Mouse (Mus musculus) forebrain, embryonic 10.5 days (tissue): Measurements from ENCODE around the gene Plcxd2. TPM values are rescaled to one million over a fixed set of nuclear protein-coding genes. Genes with fewer than 3 reads are reported as not detected.

Source experiments
- DNase-seq: peaks from one replicate; pipeline ENCODE4 v3.0.0-alpha.2; 2017; ENCODE audit warnings: low spot score; ENCODE audit errors: extremely low spot score
- H3K27ac ChIP-seq: fragments of 300-500 bp; sonication (generic); 2 replicates; pipeline ENCODE4 v1.5.1; 2016; ENCODE audit warnings: mild to moderate bottlenecking
- H3K27me3 ChIP-seq: fragments of 300-500 bp; sonication (generic); 2 replicates; pipeline ENCODE4 v1.6.1; 2016; ENCODE audit warnings: mild to moderate bottlenecking; ENCODE audit not compliant: poor library complexity, severe bottlenecking
- H3K36me3 ChIP-seq: fragments of 300-500 bp; sonication (generic); replicated peaks from 2 replicates; pipeline ENCODE4 v1.6.1; 2016; ENCODE audit warnings: mild to moderate bottlenecking, moderate library complexity
- H3K4me1 ChIP-seq: fragments of 300-500 bp; sonication (generic); 2 replicates; pipeline ENCODE4 v1.6.1; 2016
- H3K4me3 ChIP-seq: fragments of 300-500 bp; sonication (generic); 2 replicates; pipeline ENCODE4 v1.5.1; 2016; ENCODE audit warnings: mild to moderate bottlenecking, moderate library complexity
- H3K9me3 ChIP-seq: fragments of 300-500 bp; sonication (generic); 2 replicates; pipeline ENCODE4 v1.6.1; 2016; ENCODE audit warnings: mild to moderate bottlenecking, moderate library complexity
- WGBS: fragments of 180-500 bp; shearing (Covaris S2); methylation state at CpG from one replicate; pipeline ENCODE4 v1.1.7; 2016; 5-methylcytosine and 5-hydroxymethylcytosine counted together
- polyA plus RNA-seq: library from polyadenylated mRNA; unstranded; fragments of >200 nt; fragmentation: Nextera tagmentation; extraction: Ambion mirVana; gene quantifications from 2 replicates; pipeline ENCODE4 v1.2.1, GENCODE M21; 2016

The Plcxd2 gene
- polyA plus RNA-seq, 1 experiment from 2014 or later: 4.4 TPM

DNA sequence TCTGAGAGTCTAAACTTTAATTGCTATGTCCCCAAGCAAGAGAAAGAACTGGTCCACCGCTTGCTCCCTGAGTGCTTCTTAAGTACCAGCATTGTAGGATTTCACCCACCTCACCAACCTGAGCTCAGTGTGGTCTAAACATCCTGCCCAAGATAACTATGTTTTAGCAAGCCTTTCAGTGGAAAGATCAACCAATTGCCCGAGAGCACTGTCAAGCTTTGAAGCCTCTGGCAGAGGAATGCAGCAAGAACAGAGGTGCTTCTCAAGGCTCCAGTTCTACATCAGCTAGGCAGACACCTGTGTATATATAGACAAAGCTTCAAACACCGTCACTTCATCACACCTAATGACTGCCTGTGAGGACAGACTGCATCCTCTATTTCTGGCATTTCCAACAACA lies 1.3 kb downstream of the Plcxd2 start:
- Histone ChIP-seq H3K4me3 (peak overlapping the region; percentile 61; the same call in 1 of the 2 replicates), H3K4me1 (peaks cover 25% of the 10 kb centered on the region), H3K27me3 (no peaks in the 10 kb centered on the region; the same call in 1 of the 2 replicates), H3K36me3 (no peaks in the 10 kb centered on the region), H3K27ac (no peak overlapping the region), H3K9me3 (no peaks in the 10 kb centered on the region)
- 76% methylated on average over 3 of the region's 3 CpGs for WGBS
- DNase-seq: no peak

DNA sequence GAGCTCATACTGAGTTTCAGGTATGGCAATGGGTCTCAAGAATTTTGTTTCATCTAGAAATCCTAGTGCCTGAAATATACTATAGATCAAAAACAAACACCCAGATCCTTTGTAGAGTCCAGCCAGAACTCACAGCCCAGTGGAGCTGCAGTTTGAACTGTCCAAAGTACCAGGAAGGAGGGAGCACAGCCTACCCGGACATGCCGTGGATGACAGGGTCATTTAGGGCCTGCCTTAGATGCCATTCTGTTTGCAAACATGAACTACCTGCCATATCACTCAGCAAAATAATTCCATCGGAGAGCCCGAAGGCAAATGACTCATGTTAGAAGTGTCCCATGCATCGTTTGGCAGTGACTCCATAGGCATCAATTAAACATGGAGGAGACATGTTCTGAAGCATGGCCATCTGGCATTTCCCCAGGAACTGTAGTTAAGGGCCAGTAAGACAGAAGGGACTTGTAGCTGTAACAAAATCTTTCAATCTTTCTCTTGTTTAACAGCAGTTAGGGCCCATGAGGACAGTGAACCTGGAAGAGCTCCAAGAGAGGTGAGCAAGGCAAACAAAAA lies 1.9 kb downstream of the Plcxd2 start:
- WGBS: 94% methylated on average over 5 of the region's 5 CpGs
- Histone ChIP-seq H3K27ac (no peak overlapping the region), H3K4me3 (peak overlapping the region; percentile 61; the same call in 1 of the 2 replicates), H3K4me1 (peaks cover 25% of the 10 kb centered on the region), H3K36me3 (no peaks in the 10 kb centered on the region), H3K9me3 (no peaks in the 10 kb centered on the region), H3K27me3 (no peaks in the 10 kb centered on the region; the same call in 1 of the 2 replicates)
- no peak for DNase-seq

GRCm38 (mm10) chr16:46006261-46006660 lies 3.8 kb downstream of the Plcxd2 start:
- H3K4me3 ChIP-seq: no peak overlapping the region
- H3K36me3 ChIP-seq: no peaks in the 10 kb centered on the region
- no peak for DNase-seq
- 85% methylated on average over 10 of the region's 10 CpGs for WGBS
- H3K4me1 ChIP-seq: peaks cover 25% of the 10 kb centered on the region
- H3K27me3 ChIP-seq: no peaks in the 10 kb centered on the region; the same call in 1 of the 2 replicates
- H3K9me3 ChIP-seq: no peaks in the 10 kb centered on the region
- no peak overlapping the region for H3K27ac ChIP-seq

DNA sequence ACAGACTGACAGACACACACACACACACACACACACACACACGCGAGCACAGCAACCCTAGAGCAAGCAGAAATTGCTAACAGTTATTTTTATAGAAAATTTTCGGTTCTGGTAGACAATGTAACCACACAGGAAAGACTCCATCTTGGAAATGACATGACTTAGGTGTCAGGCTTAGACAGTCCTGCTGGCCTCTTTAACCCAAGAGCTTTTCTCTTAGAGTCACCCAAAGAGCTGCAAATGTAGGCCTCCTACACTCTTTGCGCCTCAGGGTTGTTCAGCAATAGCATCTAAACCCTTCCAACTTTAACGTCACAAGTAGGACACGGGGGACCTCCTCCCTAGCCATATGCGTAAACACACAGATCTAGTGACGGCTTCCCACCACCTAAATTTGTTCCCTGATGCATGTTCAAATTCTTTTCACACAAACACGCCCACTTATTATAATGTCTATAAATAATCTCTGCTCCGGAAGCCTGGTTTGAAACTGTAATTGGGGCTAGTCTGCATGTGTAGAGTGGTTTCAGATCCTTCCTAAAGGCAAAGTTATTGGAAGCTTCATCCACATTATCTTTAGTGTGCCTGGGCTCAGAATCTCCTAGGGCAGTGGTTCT lies 8.4 kb downstream of the Plcxd2 start:
- Histone ChIP-seq H3K4me3 (no peak overlapping the region), H3K4me1 (peaks cover 24% of the 10 kb centered on the region), H3K36me3 (no peaks in the 10 kb centered on the region), H3K27me3 (no peaks in the 10 kb centered on the region), H3K27ac (no peak overlapping the region), H3K9me3 (no peaks in the 10 kb centered on the region)
- WGBS: 93% methylated on average over 10 of the region's 10 CpGs
- DNase-seq: no peak

GRCm38 (mm10) chr16:46000976-46001375 lies 9.0 kb downstream of the Plcxd2 start:
- Histone ChIP-seq H3K27ac (no peak overlapping the region), H3K4me3 (no peak overlapping the region), H3K4me1 (peaks cover 24% of the 10 kb centered on the region), H3K9me3 (no peaks in the 10 kb centered on the region), H3K36me3 (no peaks in the 10 kb centered on the region), H3K27me3 (no peaks in the 10 kb centered on the region)
- no peak for DNase-seq
- WGBS: 92% methylated on average over 3 of the region's 3 CpGs

- no peak for DNase-seq
- peak overlapping the region; percentile 53; the same call in 1 of the 2 replicates for H3K27ac ChIP-seq
- peaks cover 24% of the 10 kb centered on the region for H3K4me1 ChIP-seq
- H3K27me3 ChIP-seq: no peaks in the 10 kb centered on the region
- WGBS: 72% methylated on average over 10 of the region's 10 CpGs
- no peak overlapping the region for H3K4me3 ChIP-seq
- H3K9me3 ChIP-seq: no peaks in the 10 kb centered on the region
- no peaks in the 10 kb centered on the region for H3K36me3 ChIP-seq
These were observed 10.4 kb downstream of the Plcxd2 start for GRCm38 (mm10) chr16:45999374-46000191.

GRCm38 (mm10) chr16:45998231-45998630 lies 11.8 kb downstream of the Plcxd2 start:
- Histone ChIP-seq H3K36me3 (no peaks in the 10 kb centered on the region), H3K27ac (no peak overlapping the region), H3K4me1 (peaks cover 24% of the 10 kb centered on the region), H3K9me3 (no peaks in the 10 kb centered on the region), H3K4me3 (no peak overlapping the region), H3K27me3 (no peaks in the 10 kb centered on the region)
- no peak for DNase-seq
- 81% methylated on average over 7 of the region's 7 CpGs for WGBS

DNA sequence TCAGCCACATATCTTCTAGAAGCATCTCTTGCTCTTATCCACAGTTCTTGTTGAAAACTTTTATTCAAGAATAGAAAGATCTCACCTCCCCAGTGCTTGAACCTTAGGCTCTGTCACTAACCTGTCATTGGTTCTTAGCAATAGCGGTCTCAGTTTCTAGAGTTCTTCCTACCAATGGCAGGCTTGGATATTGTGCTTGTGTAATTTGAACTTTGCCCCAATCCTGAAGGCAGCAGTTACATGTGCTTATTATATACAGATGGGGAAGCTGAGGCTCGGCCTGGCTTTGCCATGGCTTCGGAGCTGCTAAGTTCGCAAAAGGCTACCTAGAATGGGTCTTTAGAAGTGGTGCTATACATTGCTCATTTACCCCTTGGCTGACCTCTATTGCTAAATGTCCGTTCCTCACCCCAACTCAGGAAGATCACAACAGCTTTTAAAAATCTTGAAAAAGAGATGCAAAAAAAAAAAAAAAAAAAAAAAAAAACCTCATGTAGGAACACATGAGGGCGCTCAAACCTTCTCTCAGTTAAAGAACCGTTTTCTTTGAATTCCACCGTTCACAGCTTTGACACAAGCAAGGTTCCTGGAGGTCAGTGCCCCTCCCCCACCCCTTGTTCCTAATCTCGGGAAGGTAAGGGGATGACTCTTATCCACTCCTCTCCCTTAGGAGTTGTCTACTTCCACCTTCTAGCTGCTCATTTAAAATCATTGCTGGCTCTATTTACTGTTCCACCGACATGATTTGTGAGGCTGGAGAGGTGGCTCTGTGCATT lies 18.9 kb downstream of the Plcxd2 start:
- H3K27ac ChIP-seq: no peak overlapping the region
- H3K4me1 ChIP-seq: peaks cover 12% of the 10 kb centered on the region
- WGBS: 52% methylated on average over 10 of the region's 10 CpGs
- no peaks in the 10 kb centered on the region for H3K36me3 ChIP-seq
- no peak for DNase-seq
- H3K27me3 ChIP-seq: no peaks in the 10 kb centered on the region
- no peak overlapping the region for H3K4me3 ChIP-seq
- H3K9me3 ChIP-seq: no peaks in the 10 kb centered on the region

GRCm38 (mm10) chr16:45986236-45986635 lies 23.8 kb downstream of the Plcxd2 start:
- WGBS: 46% methylated on average over 1 of the region's 1 CpGs
- H3K9me3 ChIP-seq: no peaks in the 10 kb centered on the region
- no peak for DNase-seq

GRCm38 (mm10) chr16:45984610-45985606 lies 25.1 kb downstream of the Plcxd2 start:
- Histone ChIP-seq H3K27me3 (no peaks in the 10 kb centered on the region), H3K36me3 (peaks cover 3% of the 10 kb centered on the region; the same call in 1 of the 2 replicates), H3K4me1 (no peaks in the 10 kb centered on the region), H3K4me3 (no peak overlapping the region), H3K27ac (no peak overlapping the region), H3K9me3 (no peaks in the 10 kb centered on the region)
- WGBS: 88% methylated on average over 4 of the region's 4 CpGs
- no peak for DNase-seq

More at GRCm38 (mm10) chr16:45986236-45986635, 23.8 kb downstream of the Plcxd2 start:
- Histone ChIP-seq H3K4me1 (no peaks in the 10 kb centered on the region), H3K4me3 (no peak overlapping the region), H3K36me3 (no peaks in the 10 kb centered on the region), H3K27ac (no peak overlapping the region), H3K27me3 (no peaks in the 10 kb centered on the region)

DNA sequence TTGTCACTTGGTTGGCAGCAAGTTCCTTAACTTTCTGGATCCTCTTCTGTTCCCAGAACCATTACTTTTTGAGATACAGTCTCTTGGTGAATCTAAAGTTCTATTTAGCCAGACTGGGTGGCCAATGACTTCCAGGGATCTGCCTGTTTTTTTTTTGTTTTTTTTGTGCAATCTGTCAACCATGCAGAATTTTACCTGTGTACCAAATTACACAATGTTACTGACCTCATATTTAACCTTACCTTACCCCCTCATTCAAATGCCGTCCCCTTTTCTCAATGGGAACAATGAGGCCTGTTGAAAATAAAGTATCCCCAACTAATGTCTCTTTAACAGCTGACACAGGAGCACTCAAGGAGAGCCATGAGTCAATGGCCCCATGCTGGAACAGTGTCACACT lies 33.8 kb downstream of the Plcxd2 start:
- Histone ChIP-seq H3K9me3 (no peaks in the 10 kb centered on the region), H3K27ac (no peak overlapping the region), H3K4me1 (peaks cover 6% of the 10 kb centered on the region; the same call in 1 of the 2 replicates), H3K4me3 (no peak overlapping the region), H3K27me3 (no peaks in the 10 kb centered on the region), H3K36me3 (peaks cover 4% of the 10 kb centered on the region; the same call in 1 of the 2 replicates)
- 92% methylated on average over 1 of the region's 1 CpGs for WGBS
- DNase-seq: no peak
